In the genomic region with DNA sequence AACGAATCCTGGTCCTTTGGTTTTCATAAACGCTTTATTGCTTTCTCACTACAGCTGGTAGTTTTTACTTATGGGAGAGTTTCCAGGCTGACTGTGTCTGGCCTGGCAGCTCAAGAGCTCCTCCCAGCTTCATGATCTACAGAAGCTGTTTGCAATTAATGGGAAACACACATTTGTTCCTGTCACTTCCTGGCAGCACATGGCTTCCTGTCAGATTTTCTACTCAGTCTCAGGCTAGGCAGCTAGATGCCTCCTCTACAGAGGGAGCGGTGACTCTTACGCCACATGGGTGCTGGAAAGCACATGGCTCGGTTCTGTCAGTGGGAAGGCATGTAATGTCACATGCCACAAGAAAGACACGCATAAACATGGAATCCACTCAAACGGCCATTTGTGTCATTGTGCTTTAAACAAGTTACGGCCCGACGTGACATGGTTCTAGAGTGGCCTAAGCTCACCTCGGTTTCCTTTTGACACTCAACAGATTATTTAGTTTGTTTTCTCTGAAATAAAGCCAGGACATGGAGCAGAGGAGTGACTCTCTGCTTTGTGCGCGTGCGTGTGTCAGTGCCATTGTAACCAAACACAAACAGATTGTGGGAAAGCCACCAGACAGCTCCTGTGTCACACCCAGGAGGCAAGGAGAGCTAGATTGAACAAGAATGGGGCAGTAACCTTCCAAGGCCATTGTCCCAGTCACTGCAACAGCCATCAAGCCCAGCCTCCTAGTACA, we compare ENCODE assay signal across 13 mouse cellular contexts. TPM values are rescaled to one million over a fixed set of nuclear protein-coding genes. Genes with fewer than 3 reads are reported as not detected.
DNase-seq lines count a peak whose midpoint lies in the region; ATAC-seq lines count a peak whose summit lies in the region.
"Had no signal": no experiment of that assay in that cellular context is flagged by ENCODE, and none has a peak within 500 bp of the region (broad histone marks: within the 10 kb centered on the region; RNA-seq: fewer than 3 reads in every experiment).

No protein-coding gene starts in this region.

- H3K36me3 ChIP-seq in heart, embryonic 12.5 days: peaks cover 84% of the 10 kb centered on the region

- H3K27me3 ChIP-seq in heart, embryonic 12.5 days (replicated peaks): no peaks in the 10 kb centered on the region
- H3K27me3 ChIP-seq: liver, embryonic 15.5 days; midbrain, embryonic 12.5 days had no signal

- H3K4me3 ChIP-seq in heart, embryonic 12.5 days: no peak overlapping the region
- H3K4me3 ChIP-seq: liver, embryonic 15.5 days; midbrain, embryonic 12.5 days had no signal

- H3K9me3 ChIP-seq in heart, embryonic 12.5 days (replicated peaks): 0 out of 2 replicates have a peak, but pooled peaks cover 9% of the 10 kb centered on the region
- H3K9me3 ChIP-seq: liver, embryonic 15.5 days; midbrain, embryonic 12.5 days had no signal

- H3K27ac ChIP-seq in heart, embryonic 12.5 days (ENCODE audit: poor library complexity, severe bottlenecking): no peak overlapping the region
- H3K27ac ChIP-seq: liver, embryonic 15.5 days; midbrain, embryonic 12.5 days had no signal

- no peak overlapping the region for H3K9ac ChIP-seq in heart, embryonic 12.5 days
- H3K9ac ChIP-seq: liver, embryonic 15.5 days; midbrain, embryonic 12.5 days had no signal

- peak; percentile 52 to 79 for DNase-seq in heart, adult 18-20 months
- DNase-seq in right cerebral cortex, adult 18-20 months: peak; percentile 3
- DNase-seq in right cerebral cortex, postnatal 14 days: no peak
- DNase-seq in heart, adult 8-10 months (ENCODE audit: low spot score): peak; percentile 70
- no peak for DNase-seq in left cerebral cortex, postnatal 36 days (ENCODE audit: low spot score in 2 of 2)
- DNase-seq: adrenal gland, postnatal 10 days; cerebellum, adult 11-12 months; left cerebral cortex, postnatal 4 days; lung, postnatal 36 days had no signal

- no peak for ATAC-seq in heart, embryonic 12.5 days (ENCODE audit: insufficient number of reproducible peaks, low FRiP score)
- no peak for ATAC-seq in granulocyte monocyte progenitor cell, adult 5-6 weeks (replicated peaks; ENCODE audit: poor library complexity, severe bottlenecking)

- no peaks in the 10 kb centered on the region for H3K4me1 ChIP-seq in heart, embryonic 12.5 days (replicated peaks)
- H3K4me1 ChIP-seq: liver, embryonic 15.5 days; midbrain, embryonic 12.5 days had no signal

- intact Hi-C loops in left cerebral cortex, postnatal 36 days (cut with DNase I): no loop called here

- 86% methylated on average over 14 of the region's 14 CpGs for WGBS in heart, embryonic 12.5 days

- H3K4me2 ChIP-seq in heart, embryonic 12.5 days: no peak overlapping the region
- H3K4me2 ChIP-seq: liver, embryonic 15.5 days; midbrain, embryonic 12.5 days had no signal

RNA-seq across cellular contexts. Expression of gene Mtap, which starts 36.1 kb away (rescaled TPM):
- total RNA-seq in heart, adult 18-20 months (2021): 10 to 100 TPM; 19.9 to 21.4 TPM
- 72.8 and 73.2 TPM in 2 replicates for polyA plus RNA-seq in heart, embryonic 12.5 days (2016; fragmentation: Nextera tagmentation; extraction: Ambion mirVana)
- total RNA-seq in heart, adult 8-10 months (2022): 10 to 100 TPM; 19.9 to 23.2 (median 22.0) TPM
- 1 to 10 TPM; 8.8 to 9.4 TPM for total RNA-seq in left cerebral cortex, postnatal 36 days (2021)
- total RNA-seq in granulocyte monocyte progenitor cell, adult 5-6 weeks (2014; fragmentation: Nextera tagmentation): 30.9 and 45.8 TPM in 2 replicates
- 27.0 and 31.7 TPM in 2 replicates for total RNA-seq in granulocyte monocyte progenitor cell, adult 5-6 weeks (2017)

Comparison
In these comparisons a context has a peak if more than half of its experiments do, and no peak if none do; other contexts are left out.
1. DNase-seq: peak in heart, adult 18-20 months (2 of 2), right cerebral cortex, adult 18-20 months (single experiment) and heart, adult 8-10 months (single experiment); none in right cerebral cortex, postnatal 14 days (single experiment) and left cerebral cortex, postnatal 36 days (0 of 2).